Mouse (Mus musculus) G1E (cell line): Measurements from ENCODE around the gene Exo5. TPM values are rescaled to one million over a fixed set of nuclear protein-coding genes. Genes with fewer than 3 reads are reported as not detected.

ENCODE experiments used
- ATAC-seq: 2 replicates; pipeline ENCODE4 v1.8.0; 2016; ENCODE audit warnings: mild to moderate bottlenecking; ENCODE audit not compliant: insufficient number of reproducible peaks, poor library complexity, low FRiP score, severe bottlenecking; ENCODE audit errors: extremely low read depth
- DNase-seq: peaks from one replicate; pipeline ENCODE4 v3.0.0; 2012; ENCODE audit warnings: low spot score
- H3K27me3 ChIP-seq: 2 replicates; pipeline ENCODE4 v1.6.1; 2012; ENCODE audit warnings: mild to moderate bottlenecking, low read length, inconsistent platforms; ENCODE audit not compliant: insufficient read depth
- H3K36me3 ChIP-seq: replicated peaks from 2 replicates; pipeline ENCODE3; 2012; ENCODE audit warnings: mild to moderate bottlenecking, inconsistent platforms
- H3K4me1 ChIP-seq: 2 replicates; pipeline ENCODE4 v1.6.1; 2012; ENCODE audit warnings: low read depth, low read length, inconsistent platforms, mixed read lengths; ENCODE audit not compliant: insufficient read depth
- H3K4me3 ChIP-seq: 2 replicates; pipeline ENCODE4 v1.5.1; 2012; ENCODE audit warnings: low read depth, mild to moderate bottlenecking, inconsistent platforms, low read length, moderate library complexity, mixed read lengths
- H3K9me3 ChIP-seq: replicated peaks from 2 replicates; pipeline ENCODE4 v1.6.1; 2012; ENCODE audit warnings: inconsistent platforms
- CTCF ChIP-seq: IDR thresholded peaks from 2 replicates; pipeline ENCODE4 v1.5.1; 2012; ENCODE audit warnings: low read depth, low read length, inconsistent platforms, mixed read lengths
- GATA1 ChIP-seq: IDR thresholded peaks from 2 replicates; pipeline ENCODE4 v1.6.1; 2012; ENCODE audit warnings: borderline replicate concordance, low read length, inconsistent platforms, mixed read lengths
- GATA2 ChIP-seq: IDR thresholded peaks from 2 replicates; pipeline ENCODE4 v1.6.1; 2012; ENCODE audit warnings: low read depth, low read length, inconsistent platforms, borderline replicate concordance
- POLR2AphosphoS5 ChIP-seq: IDR thresholded peaks from 2 replicates; pipeline ENCODE4 v1.6.1; 2012; ENCODE audit warnings: low read depth, low read length, inconsistent platforms; ENCODE audit not compliant: insufficient replicate concordance
- TAL1 ChIP-seq: conservative IDR thresholded peaks from 2 replicates; pipeline ENCODE4 v1.6.1; 2012; ENCODE audit warnings: low read depth, low read length, inconsistent platforms, mixed read lengths
- polyA plus RNA-seq: library from polyadenylated mRNA; stranded (reverse); fragments of >175 nt; gene quantifications from 2 replicates; pipeline ENCODE4 v1.2.3, GENCODE M21; 2012
- total RNA-seq, 2 experiments: library from RNA; stranded (forward) in 1 of 2; stranded (reverse) in 1 of 2; fragments of 200-1000 nt in 1 of 2; fragments of >200 nt in 1 of 2; fragmentation: Nextera tagmentation in 1 of 2; gene quantifications; 2 replicates each; pipeline ENCODE4 v1.2.3; 2014 to 2017

Gene Exo5
- total and polyA plus RNA-seq, 3 experiments = 5.5 to 12.6 (median 9.2) TPM

- DNase-seq (no peak), ATAC-seq (no peak)
- Histone ChIP-seq H3K36me3 (no peaks in the 10 kb centered on the region), H3K4me1 (no peaks in the 10 kb centered on the region), H3K9me3 (no peaks in the 10 kb centered on the region), H3K27me3 (peaks cover 46% of the 10 kb centered on the region), H3K4me3 (no peak overlapping the region)
- TF ChIP-seq GATA2 (no peak), GATA1 (no peak), CTCF (no peak), TAL1 (no peak), POLR2AphosphoS5 (no peak)
These were observed 29.6 kb downstream of the Exo5 start for GRCm38 (mm10) chr4:120895226-120895625.

- no peak for TF ChIP-seq GATA1
- H3K9me3 ChIP-seq = no peaks in the 10 kb centered on the region
- H3K27me3 ChIP-seq = peaks cover 46% of the 10 kb centered on the region
- peaks cover 4% of the 10 kb centered on the region; the same call in 1 of the 2 replicates for H3K4me1 ChIP-seq
- DNase-seq = no peak
- H3K4me3 ChIP-seq = no peak overlapping the region
- H3K36me3 ChIP-seq = no peaks in the 10 kb centered on the region
- no peak for ATAC-seq
These were observed 30.2 kb downstream of the Exo5 start for GRCm38 (mm10) chr4:120894584-120894983.

- TF ChIP-seq CTCF = no peak
- no peak for TF ChIP-seq POLR2AphosphoS5
- TF ChIP-seq TAL1 = no peak
- Histone ChIP-seq H3K9me3 (no peaks in the 10 kb centered on the region), H3K36me3 (no peaks in the 10 kb centered on the region), H3K4me3 (no peak overlapping the region), H3K27me3 (peaks cover 49% of the 10 kb centered on the region), H3K4me1 (peaks cover 4% of the 10 kb centered on the region; the same call in 1 of the 2 replicates)
- DNase-seq (no peak), ATAC-seq (no peak)
These were observed 31.0 kb downstream of the Exo5 start for GRCm38 (mm10) chr4:120893656-120894401.

GRCm38 (mm10) chr4:120892516-120892915 is 32.3 kb downstream of the Exo5 start:
- TF ChIP-seq GATA1 (no peak), TAL1 (no peak), POLR2AphosphoS5 (no peak), CTCF (no peak), GATA2 (no peak)
- peaks cover 4% of the 10 kb centered on the region; the same call in 1 of the 2 replicates for H3K4me1 ChIP-seq
- ATAC-seq = no peak
- H3K4me3 ChIP-seq = no peak overlapping the region
- peaks cover 48% of the 10 kb centered on the region for H3K27me3 ChIP-seq
- H3K9me3 ChIP-seq = no peaks in the 10 kb centered on the region
- DNase-seq = no peak
- H3K36me3 ChIP-seq = no peaks in the 10 kb centered on the region

- TF ChIP-seq CTCF = no peak
- TF ChIP-seq GATA2 = no peak
- TF ChIP-seq GATA1 = no peak
- no peak for TF ChIP-seq TAL1
- ATAC-seq = no peak
- Histone ChIP-seq H3K27me3 (peaks cover 48% of the 10 kb centered on the region), H3K36me3 (no peaks in the 10 kb centered on the region), H3K9me3 (no peaks in the 10 kb centered on the region), H3K4me1 (peaks cover 4% of the 10 kb centered on the region; the same call in 1 of the 2 replicates), H3K4me3 (no peak overlapping the region)
- no peak for DNase-seq
These were observed 32.9 kb downstream of the Exo5 start for GRCm38 (mm10) chr4:120891960-120892359.

- no peak overlapping the region for H3K4me3 ChIP-seq
- TF ChIP-seq POLR2AphosphoS5 (no peak), CTCF (no peak)
- peaks cover 48% of the 10 kb centered on the region for H3K27me3 ChIP-seq
- no peaks in the 10 kb centered on the region for H3K36me3 ChIP-seq
- ATAC-seq (no peak), DNase-seq (no peak)
- H3K4me1 ChIP-seq = peaks cover 4% of the 10 kb centered on the region; the same call in 1 of the 2 replicates
- H3K9me3 ChIP-seq = no peaks in the 10 kb centered on the region
These were observed 33.9 kb downstream of the Exo5 start for GRCm38 (mm10) chr4:120890754-120891440.
